Comparison of ENCODE assay signal across 9 mouse cellular contexts in genomic region chr17:29393335-29394089, GRCm38 (mm10). TPM values are rescaled to one million over a fixed set of nuclear protein-coding genes. Genes with fewer than 3 reads are reported as not detected.
DNase-seq lines count a peak whose midpoint lies in the region; ATAC-seq lines count a peak whose summit lies in the region.
"Had no signal": no experiment of that assay in that cellular context is flagged by ENCODE, and none has a peak within 500 bp of the region (broad histone marks: within the 10 kb centered on the region; RNA-seq: fewer than 3 reads in every experiment).

No protein-coding gene starts in this region.

- ATAC-seq in erythroid progenitor cell, adult 5-6 weeks (replicated peaks; ENCODE audit: low FRiP score, poor library complexity, severe bottlenecking) = no peak
- ATAC-seq: forebrain, embryonic 16.5 days had no signal

- peak; percentile 88 for DNase-seq in CD4-positive helper T cell, adult 2 months (ENCODE audit: low read depth, low spot score)
- peak; percentile 86 for DNase-seq in T-cell, adult 2 months (ENCODE audit: low spot score)
- DNase-seq in lung, postnatal 10 days = peak; percentile 42
- DNase-seq in spleen, postnatal 10 days (ENCODE audit: low spot score in 2 of 2) = peak; percentile 38 to 62
- no peak for DNase-seq in layer of hippocampus, postnatal 14 days (ENCODE audit: low spot score in 2 of 2)
- no peak for DNase-seq in Muller cell, postnatal 12 days (ENCODE audit: inconsistent ontology term)
- DNase-seq: kidney, postnatal 10 days had no signal

RNA-seq across cellular contexts. Expression of gene Fgd2, which starts 32.8 kb away (rescaled TPM):
- 4.0 and 6.3 TPM in 2 replicates for total RNA-seq in erythroid progenitor cell, adult 5-6 weeks (2015; ENCODE audit: low replicate concordance)
- 0.98 and 5.0 TPM in 2 replicates for total RNA-seq in erythroid progenitor cell, adult 5-6 weeks (2017; ENCODE audit: low replicate concordance)
- total RNA-seq in layer of hippocampus, postnatal 14 days (2021) = 1 to 10 TPM; 5.6 to 9.0 TPM

RNA-seq across cellular contexts. Expression of gene Mtch1, which starts 45.8 kb away (rescaled TPM):
- total RNA-seq in erythroid progenitor cell, adult 5-6 weeks (2015; ENCODE audit: low replicate concordance) = 32.1 and 42.3 TPM in 2 replicates
- total RNA-seq in erythroid progenitor cell, adult 5-6 weeks (2017; ENCODE audit: low replicate concordance) = 12.3 and 31.1 TPM in 2 replicates
- total RNA-seq in layer of hippocampus, postnatal 14 days (2021) = 100 to 1,000 TPM; 525 to 527 TPM

Comparison
In these comparisons a context has a peak if more than half of its experiments do, and no peak if none do; other contexts are left out.
1. DNase-seq: peak in CD4-positive helper T cell, adult 2 months (single experiment), T-cell, adult 2 months (single experiment), lung, postnatal 10 days (single experiment) and spleen, postnatal 10 days (2 of 2); none in layer of hippocampus, postnatal 14 days (0 of 2) and Muller cell, postnatal 12 days (single experiment).
2. RNA of gene Mtch1, which starts 45.8 kb away (total RNA-seq): 525 to 527 TPM in layer of hippocampus, postnatal 14 days; 12.3 to 42.3 TPM in erythroid progenitor cell, adult 5-6 weeks; every median in the first group is over 10 times any median in the second.